Mouse (Mus musculus) mouse trophoblast stem cell (cell line): ENCODE measurements around the gene Hp1bp3.

Experiments
- in situ Hi-C, 2 experiments: fragments of 300-500 bp; cut with MseI, MboI; formaldehyde crosslinking; loops; 2 replicates in 1 of 2; 3 replicates in 1 of 2; pipeline ENCODE4 v1.15.1; 2025

Hp1bp3 gene

GRCm38 (mm10) chr4:138222396-138222795 is 6.3 kb downstream of the Hp1bp3 start:
- in situ Hi-C loops: no loop called here

GRCm38 (mm10) chr4:138223623-138224022 is 7.5 kb downstream of the Hp1bp3 start:
- in situ Hi-C loops: no loop called here

- in situ Hi-C loops: no loop called here
Observed at GRCm38 (mm10) chr4:138246756-138247665, 30.9 kb downstream of the Hp1bp3 start.

- in situ Hi-C loops: no loop called here
Observed at GRCm38 (mm10) chr4:138250088-138250960, 34.2 kb downstream of the Hp1bp3 start, which contains the start of the genes Sh2d5 and Kif17. Gene Sh2d5, plus strand, starts transcription at chr4:138250403. Gene Kif17, plus strand, starts transcription at chr4:138250435.

- in situ Hi-C loops: no loop called here
Observed at GRCm38 (mm10) chr4:138251819-138252218, 35.7 kb downstream of the Hp1bp3 start.

- in situ Hi-C loops: no loop called here
Observed at GRCm38 (mm10) chr4:138252231-138252630, 36.1 kb downstream of the Hp1bp3 start.

- in situ Hi-C loops: no loop called here
Observed at GRCm38 (mm10) chr4:138257116-138257687, 41.1 kb downstream of the Hp1bp3 start.

- in situ Hi-C loops: no loop called here
Observed at GRCm38 (mm10) chr4:138258663-138259062, 42.6 kb downstream of the Hp1bp3 start.

- in situ Hi-C loops: no loop called here
Observed at GRCm38 (mm10) chr4:138259482-138259881, 43.4 kb downstream of the Hp1bp3 start.

GRCm38 (mm10) chr4:138261843-138262681 is 46.0 kb downstream of the Hp1bp3 start:
- in situ Hi-C loops: no loop called here

- in situ Hi-C loops: no loop called here
Observed at GRCm38 (mm10) chr4:138267869-138268268, 51.8 kb downstream of the Hp1bp3 start.

- in situ Hi-C loops: no loop called here
Observed at GRCm38 (mm10) chr4:138272011-138272997, 56.2 kb downstream of the Hp1bp3 start.

- in situ Hi-C loops: no loop called here
Observed at GRCm38 (mm10) chr4:138278346-138278745, 62.2 kb downstream of the Hp1bp3 start.

GRCm38 (mm10) chr4:138282834-138283233 is 66.7 kb downstream of the Hp1bp3 start:
- in situ Hi-C loops: no loop called here

GRCm38 (mm10) chr4:138286411-138286810 is 70.3 kb downstream of the Hp1bp3 start:
- in situ Hi-C loops: no loop called here

GRCm38 (mm10) chr4:138288691-138289090 is 72.6 kb downstream of the Hp1bp3 start:
- in situ Hi-C loops: no loop called here

GRCm38 (mm10) chr4:138292028-138292427 is 75.9 kb downstream of the Hp1bp3 start:
- in situ Hi-C loops: no loop called here

GRCm38 (mm10) chr4:138293261-138293948 is 77.3 kb downstream of the Hp1bp3 start:
- in situ Hi-C loops: no loop called here

- in situ Hi-C loops: no loop called here
Observed at GRCm38 (mm10) chr4:138293949-138294550, 78.0 kb downstream of the Hp1bp3 start.
